Mouse (Mus musculus): Measurements from ENCODE around the gene Rnf40.

The Rnf40 gene

DNA sequence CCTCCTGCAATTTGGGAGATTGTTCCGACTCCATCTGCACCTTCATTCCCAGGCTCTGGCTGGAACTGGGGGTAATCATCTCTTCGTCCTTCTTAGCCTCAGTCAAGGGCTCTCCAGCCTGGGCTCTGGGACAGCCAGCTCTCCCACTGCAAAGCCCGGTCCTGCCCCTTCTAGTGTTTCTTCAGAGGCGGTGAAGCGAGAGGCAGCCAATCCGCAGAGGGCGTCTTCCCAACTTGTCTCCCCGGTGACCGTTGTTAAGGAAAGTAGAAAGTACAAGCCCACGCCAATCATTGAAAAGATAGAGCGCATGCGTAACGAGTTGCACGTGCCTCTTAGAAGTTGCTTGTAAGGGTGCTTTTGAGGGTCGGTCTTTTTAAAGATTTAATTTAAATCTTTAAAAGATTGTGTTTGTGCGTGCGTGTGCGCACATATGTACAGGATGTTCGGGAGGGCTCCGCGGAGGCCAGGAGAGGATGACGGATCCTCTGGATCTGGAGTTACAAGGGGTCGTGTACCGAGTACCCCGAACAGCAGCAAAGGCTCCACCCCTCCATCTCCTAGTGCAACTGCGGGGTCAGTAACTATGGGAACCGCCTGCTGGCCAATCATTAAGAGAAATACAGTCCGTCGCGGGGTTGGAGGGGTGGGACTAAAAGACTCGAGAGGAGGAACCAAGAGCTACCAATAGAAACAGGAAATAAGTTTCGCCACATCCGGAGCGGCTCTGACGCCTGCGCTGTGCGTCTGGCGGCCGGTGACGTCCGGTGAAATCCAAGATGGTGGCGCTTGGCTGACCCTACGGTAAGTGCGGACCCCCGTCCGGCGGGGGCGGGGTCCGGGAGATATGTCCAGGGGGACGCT is at the start of gene Rnf40, which contains the start of gene Ccdc189:
Gene Rnf40 (plus strand): TSS at position 757 of the 861 bp plus-strand sequence.
Gene Ccdc189 (minus strand): TSS at position 585 of the 861 bp plus-strand sequence.
- DNase-seq (ENCODE audit: low read depth, low spot score) = peak; percentile 94

DNA sequence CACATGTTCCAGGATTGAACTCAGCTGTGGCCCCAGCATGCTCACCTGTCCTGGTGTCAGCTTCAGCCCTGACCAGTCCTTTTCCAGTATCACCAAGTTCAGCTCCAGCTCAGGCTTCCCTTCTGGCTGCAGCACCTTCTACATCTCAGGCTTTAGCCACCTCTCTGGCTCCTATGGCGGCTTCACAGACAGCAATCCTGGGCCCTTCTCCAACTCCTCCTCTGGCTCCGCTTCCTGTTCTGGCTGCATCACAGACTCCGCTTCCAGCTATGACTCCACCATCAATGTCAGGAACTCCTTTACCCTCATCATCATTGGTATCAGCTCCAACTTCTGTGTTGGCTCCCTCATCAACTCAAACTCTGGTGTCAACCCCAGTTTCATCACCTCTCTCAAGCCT is 46.9 kb upstream of the Rnf40 start:
- no peak for DNase-seq (ENCODE audit: low read depth, low spot score)

DNA sequence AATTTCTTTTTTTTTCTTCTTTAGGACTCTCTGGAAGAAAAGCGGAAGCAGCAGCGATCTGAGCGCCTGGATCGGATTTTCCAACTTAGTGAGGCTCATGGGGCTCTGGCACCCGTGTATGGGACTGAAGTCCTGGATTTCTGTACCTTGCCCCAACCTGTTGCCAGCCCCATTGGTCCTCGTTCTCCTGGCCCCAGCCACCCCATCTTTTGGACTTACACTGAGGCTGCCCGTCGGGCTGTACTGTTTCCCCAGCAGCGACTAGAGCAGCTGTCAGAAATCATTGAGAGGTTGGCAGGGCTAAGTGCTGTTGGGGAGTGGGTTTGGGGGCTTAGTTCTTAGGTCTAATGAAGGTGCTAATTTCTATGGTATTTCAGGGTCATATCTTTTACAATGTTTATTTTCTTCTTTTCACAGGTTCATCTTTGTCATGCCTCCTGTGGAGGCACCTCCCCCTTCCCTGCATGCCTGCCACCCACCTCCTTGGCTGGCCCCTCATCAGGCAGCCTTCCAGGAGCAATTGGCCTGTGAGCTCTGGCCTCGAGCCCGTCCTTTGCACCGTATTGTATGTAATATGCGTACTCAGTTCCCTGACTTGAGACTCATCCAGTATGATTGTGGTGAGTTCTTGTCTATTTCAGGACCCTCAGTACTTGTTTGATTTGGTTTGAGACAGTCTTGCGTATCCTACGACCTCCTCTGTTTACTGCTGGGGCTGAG is 39.3 kb upstream of the Rnf40 start:
- DNase-seq (ENCODE audit: low read depth, low spot score) = no peak

DNA sequence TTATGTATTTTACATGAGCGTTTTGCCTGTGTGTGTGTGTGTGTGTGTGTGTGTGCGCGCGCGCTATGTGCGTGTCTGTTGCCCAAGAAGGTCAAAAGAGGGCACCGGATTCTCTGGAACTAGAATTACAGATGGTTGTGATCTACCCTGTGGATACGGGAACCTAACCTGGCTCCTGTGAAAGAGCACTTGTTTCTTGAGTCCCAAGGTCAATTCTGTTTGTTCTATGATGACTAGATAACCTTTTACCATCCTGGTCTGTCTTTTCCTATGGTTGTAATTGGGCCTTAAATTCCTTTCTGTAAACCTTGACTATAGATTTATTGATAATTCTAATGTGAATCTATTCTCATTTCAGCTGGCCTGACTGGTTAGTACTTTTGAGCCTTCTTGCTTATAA is 37.0 kb upstream of the Rnf40 start:
- DNase-seq (ENCODE audit: low read depth, low spot score) = no peak

DNA sequence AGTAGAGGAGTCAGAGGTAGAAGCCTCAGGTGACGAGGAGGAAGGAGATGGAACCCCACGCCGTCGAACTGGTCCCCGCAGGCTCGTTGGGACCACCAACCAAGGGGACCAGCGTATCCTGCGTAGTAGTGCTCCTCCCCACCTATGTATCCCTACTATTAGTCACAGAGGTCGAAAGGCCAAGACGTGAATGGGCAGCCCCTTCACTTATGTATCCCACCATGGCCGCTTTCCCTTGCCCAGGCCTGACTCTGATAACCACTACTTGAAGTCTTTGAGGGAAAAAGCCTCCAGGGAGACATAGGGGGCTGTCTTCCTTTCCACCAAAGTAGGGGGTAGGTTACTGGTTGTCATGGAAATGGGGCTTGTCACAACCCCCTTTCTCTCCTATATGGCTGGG is 28.0 kb upstream of the Rnf40 start:
- DNase-seq (ENCODE audit: low read depth, low spot score) = no peak

DNA sequence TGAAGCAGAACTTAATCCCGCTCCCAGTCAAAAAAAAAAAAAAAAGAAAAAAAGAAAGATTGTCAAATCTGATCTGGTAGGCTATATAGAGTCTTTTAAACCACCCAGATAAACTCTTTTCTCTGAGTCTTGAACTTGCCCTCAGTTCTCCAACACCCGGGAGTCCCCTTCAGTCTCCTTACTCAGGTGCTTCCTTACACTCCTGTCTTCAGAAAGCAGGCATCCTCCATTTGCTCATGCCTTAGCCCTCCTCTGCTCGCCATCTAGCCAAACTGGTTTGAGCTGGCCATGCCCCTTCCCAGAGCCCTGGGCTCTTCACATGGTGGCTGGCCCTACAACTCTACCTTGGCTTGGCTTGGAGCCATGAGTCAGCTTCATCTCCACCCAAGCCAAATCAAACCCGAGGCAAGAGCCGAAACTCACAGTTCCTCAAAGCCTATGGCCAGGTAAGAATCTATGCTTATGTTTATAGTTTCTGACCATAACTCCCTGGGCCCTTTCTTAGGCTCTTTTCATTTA is 27.2 kb upstream of the Rnf40 start, which contains the start of gene Tmem265:
Gene Tmem265 (plus strand): TSS at position 51 of the 519 bp plus-strand sequence.
- no peak for DNase-seq (ENCODE audit: low read depth, low spot score)

DNA sequence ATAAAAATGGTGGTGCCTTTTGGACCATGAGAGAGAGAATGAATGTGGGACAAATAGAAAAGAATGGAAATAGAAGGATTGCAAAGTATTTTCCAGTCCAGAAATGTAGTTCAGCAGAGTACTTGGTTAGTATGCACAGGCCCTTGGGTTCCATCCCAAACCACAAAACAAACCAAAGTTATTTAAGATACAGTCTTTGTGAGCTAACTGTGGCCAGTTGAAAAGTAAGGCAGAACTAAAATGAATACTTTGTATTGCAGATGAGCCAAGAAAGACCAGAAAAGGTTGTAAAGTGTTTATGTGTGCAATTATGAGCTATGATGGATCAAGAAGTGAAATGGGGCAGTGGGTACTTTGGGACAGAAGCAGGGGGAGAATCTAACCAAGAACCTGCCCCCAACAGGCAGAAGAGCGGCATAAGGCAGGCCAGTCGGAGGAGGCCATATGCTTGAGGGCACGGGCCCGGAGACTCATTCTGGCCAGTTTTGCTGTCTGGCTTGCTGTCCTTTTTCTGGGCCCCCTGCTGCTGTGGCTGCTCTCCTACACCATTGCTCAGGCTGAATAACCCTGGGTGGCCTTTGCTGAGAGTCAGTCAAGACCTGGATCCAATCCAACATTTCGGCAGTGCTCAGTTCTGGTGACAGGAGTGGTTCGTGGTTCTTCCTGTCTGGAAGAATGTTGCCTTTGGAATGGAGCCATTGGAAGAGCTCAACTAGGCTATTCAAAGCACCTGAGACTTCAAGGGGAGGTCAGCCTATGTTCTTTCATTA is 24.0 kb upstream of the Rnf40 start:
- no peak for DNase-seq (ENCODE audit: low read depth, low spot score)

DNA sequence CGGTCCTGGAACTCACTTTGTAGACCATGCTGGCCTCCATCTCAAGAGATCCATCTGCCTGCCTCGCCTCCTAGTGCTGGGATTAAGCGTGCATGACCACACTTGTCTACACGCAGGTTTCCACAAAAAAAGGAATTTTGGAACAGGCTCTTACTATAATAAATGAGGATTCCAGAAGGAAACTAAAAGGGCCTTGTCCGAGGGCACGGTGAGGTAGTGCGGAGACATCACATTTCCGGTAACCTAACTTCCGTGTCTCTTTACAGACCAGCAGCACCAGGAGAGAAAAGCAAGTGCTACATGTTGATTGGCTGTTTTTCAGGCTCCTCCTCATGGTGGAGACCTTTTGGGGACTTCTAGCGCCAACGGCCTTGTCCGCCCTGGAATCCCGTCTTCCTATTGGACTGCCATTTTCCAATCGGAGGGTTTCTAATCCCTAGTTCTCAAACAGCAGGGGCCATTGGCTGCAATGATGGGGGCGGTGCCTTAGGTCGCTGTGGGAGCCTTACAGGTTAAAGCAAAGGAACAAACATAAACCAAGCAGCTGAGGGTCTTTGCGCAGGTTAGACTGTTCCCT is 15.6 kb upstream of the Rnf40 start, which contains the start of gene Phkg2:
Gene Phkg2 (plus strand): TSS at position 446 of the 577 bp plus-strand sequence.
- peak; percentile 90 for DNase-seq (ENCODE audit: low read depth, low spot score)

DNA sequence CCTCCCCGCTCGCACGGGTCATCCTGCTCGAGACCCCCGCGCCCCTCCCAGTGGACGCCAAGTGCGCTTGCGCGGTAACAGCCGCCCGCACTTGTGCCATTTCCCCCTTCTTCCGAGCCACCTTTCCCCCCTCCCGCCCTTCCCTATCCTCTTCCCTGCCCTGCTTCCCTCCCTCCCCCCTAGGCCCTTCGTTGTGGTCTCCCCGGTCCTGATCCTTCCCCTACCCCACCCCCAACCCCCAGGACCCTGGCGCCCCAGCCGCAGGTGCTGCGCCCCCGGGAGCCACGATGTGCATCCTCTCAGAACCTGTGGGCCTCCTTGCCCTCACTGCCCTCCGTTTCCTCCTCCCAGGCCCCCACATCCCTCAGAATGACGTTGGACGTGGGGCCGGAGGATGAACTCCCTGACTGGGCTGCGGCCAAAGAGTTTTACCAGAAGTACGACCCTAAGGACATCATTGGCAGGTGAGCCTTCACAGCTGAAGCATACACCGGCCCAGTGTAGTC is 15.0 kb upstream of the Rnf40 start:
- DNase-seq (ENCODE audit: low read depth, low spot score) = no peak

DNA sequence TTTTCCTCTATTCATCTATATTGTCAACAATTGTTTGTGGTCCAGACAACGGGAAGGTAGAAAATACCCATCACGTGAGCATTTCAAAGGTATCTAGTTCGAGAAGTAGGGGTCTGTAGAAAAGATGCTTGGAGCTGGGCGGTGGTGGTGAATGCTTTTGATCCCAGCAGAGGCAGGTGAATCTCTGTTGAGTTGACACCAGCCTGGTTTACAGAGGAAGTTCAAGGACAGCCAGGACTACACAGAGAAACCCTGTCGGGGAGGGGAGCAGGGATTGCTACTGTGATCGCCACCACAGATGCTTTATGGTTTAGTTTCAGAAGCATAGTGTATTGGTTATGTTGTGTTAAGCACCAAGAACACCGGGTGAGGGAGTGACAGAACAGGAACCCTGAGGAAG is 14.5 kb upstream of the Rnf40 start:
- no peak for DNase-seq (ENCODE audit: low read depth, low spot score)

DNA sequence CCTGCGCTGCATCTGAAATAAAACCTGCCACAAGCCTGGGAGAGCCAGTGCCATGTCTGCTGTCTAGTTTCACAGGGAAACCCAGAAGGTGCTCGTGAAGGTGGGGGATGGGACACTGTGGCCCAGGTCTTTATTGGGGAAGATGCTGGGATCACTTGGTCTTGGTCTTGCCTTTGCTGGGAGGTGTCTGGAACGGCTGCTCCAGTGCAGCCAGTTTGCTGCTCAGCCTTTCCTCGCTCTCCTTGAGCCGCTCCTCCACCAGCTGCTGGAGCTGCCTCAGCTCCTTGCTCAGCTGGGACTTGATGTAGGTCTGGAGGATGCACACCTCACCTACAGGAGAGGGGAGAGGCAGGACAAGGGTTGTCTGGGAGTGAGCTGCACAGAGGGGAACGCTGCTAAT is 5.3 kb upstream of the Rnf40 start:
- DNase-seq (ENCODE audit: low read depth, low spot score) = no peak

DNA sequence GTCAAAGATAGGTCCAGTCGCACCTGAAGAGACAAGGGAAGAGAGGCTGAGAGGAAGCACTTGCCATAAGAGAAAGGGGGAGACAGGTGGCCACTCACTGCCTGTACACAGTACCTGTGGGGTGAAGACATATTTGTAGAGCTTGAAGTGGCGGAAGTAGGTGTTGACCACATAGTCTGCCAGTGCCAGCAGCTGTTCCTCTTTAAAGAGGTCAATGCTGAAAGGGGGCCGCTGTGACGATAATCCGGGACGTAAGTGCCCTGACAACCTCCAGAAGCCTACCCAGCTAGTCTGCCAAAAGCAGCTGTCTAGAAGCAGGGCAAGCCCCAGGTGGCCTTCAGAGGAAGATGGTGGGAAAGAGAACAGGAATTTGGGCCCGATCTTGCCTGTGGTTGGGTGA is 3.5 kb upstream of the Rnf40 start:
- DNase-seq (ENCODE audit: low read depth, low spot score) = no peak

DNA sequence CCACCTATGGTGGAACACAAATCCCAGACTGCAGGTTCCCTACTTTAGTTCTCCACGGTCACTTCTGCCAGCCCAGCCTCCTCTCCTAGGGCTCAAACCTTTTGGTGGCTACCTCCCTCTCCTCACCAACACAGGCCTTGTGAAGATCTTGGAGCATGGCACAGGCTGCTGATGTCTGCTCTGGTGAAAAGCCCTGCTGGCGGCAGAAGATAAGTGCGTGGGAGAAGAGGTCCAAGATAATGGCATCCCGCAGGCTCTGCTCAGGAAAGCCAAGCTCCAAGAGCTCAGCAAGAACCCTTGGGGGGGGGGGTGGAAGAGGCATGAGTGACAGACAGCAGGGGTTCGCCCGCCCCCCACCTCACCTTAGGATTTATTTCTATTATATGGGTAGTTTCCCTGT is 2.4 kb upstream of the Rnf40 start:
- DNase-seq (ENCODE audit: low read depth, low spot score) = no peak

DNA sequence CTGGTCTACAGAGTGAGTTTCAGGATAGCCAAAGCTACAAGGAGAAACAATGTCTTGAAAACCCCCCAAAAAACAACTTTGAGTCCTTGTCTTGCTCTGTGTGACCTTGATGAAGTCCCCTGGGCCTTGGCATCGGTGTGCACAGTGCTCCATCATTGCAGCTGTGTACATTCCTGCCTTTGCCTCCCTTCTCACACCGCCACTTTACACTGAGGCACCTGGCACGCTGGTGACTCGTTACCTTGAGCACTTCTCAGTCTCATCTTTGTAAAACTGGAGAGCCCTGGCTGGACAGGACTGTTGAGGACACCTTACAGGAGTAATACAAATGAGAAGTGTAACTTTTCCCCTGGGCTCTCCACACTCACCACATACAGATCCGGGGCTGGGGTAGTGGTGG is 1.4 kb upstream of the Rnf40 start:
- no peak for DNase-seq (ENCODE audit: low read depth, low spot score)

DNA sequence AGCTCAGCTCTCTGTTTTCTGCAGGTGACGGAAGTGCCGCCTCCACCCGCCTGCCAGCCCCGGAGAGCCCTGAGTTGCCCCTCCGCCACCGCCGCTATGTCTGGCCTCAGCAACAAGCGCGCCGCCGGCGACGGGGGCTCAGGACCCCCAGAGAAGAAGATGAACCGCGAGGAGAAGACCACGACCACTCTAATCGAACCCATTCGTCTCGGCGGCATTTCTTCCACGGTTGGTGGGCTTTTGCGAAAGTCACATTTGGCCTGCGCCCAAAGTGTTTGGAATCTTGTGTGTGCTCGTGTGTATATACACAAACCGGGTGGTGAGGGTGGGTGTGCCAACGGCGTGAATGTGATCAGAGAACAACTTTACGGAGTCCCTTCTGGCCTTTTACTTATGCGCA is 334 bp downstream of the Rnf40 start:
- DNase-seq (ENCODE audit: low read depth, low spot score) = no peak

DNA sequence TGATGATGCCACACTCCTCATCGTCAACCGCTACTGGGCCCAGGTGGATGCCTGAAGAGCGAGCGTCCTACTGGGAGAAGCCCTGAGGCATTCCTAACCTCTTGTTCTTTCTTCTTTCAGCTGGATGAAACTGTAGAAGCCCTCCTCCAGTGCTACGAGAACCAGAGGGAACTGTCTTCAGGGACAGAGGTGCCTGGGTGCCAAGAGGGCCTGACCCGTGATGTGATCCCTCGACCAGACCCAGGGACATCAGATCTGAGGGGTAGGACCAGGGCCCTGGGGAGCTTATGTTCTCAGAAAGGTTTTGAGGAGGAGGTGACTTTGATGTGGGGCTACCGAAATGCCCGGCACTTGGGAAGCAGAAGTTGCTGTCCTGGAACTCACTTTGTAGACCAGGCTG is 1.1 kb downstream of the Rnf40 start:
- no peak for DNase-seq (ENCODE audit: low read depth, low spot score)

DNA sequence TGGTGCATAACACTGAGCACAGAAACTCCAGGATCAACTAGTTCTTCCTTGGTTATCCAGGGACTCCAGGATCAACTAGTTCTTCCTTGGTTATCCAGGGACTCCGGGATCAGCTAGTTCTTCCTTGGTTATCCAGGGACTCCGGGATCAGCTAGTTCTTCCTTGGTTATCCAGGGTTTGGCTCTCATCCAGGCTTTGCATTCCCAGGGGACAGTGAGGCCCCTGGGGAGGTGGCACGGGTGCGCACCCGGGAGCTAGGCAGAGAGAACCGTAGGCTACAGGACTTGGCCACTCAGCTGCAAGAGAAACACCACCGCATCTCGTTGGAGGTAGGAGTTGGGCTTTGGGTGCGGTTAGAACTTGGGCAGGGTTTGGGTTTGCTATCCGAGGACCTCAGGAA is 2.5 kb downstream of the Rnf40 start:
- no peak for DNase-seq (ENCODE audit: low read depth, low spot score)

DNA sequence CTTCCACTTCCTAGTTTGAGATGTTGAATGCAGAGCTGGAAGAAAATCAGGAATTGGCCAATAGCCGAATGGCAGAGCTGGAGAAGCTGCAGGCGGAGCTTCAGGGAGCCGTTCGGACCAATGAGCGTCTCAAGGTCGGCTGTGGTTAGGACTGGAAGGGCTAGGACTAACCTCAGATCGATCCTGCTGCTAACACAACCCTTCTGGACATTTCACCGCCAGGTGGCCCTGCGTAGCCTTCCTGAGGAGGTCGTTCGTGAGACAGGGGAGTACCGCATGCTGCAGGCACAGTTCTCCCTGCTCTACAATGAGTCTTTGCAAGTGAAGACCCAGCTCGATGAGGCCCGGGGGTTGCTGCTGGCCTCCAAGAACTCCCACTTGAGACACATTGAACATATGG is 4.0 kb downstream of the Rnf40 start:
- no peak for DNase-seq (ENCODE audit: low read depth, low spot score)

DNA sequence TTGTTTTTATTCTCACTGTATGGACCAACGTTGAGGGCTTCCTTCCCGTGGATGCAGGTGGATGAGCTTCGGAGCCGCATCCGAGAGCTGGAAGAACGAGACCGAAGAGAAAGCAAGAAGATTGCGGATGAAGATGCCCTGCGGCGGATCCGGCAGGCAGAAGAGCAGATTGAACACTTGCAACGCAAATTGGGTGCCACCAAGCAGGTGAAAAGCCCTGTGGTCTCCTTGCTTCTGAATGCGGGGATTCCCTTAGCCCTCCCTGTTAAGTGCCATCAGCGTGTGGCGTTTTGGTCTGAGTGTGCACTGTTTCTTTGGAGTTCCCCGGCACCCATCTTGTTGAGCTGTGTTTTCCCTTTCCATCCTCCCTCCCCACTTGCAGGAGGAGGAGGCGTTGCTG is 8.2 kb downstream of the Rnf40 start:
- DNase-seq (ENCODE audit: low read depth, low spot score) = no peak

DNA sequence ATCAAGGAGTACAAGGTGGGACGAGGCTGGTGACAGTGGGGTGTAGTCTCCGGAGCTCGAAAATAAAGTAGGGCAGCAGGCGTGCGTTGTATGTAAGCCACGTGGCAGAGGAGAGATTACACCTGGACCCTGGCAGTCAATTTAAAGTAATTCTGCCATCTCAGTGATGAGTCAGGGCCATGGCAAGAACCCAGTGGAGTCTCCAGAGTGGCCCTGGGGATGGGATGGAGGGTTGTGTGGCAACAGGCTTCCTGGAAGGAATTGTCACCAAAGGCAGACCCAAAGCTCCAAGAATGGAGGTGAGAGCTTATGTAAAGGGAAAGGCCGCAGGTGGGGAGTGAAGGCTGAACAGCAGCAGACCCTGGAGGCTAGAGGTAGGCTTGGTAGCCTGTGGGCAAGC is 12.0 kb downstream of the Rnf40 start:
- DNase-seq (ENCODE audit: low read depth, low spot score) = no peak

DNA sequence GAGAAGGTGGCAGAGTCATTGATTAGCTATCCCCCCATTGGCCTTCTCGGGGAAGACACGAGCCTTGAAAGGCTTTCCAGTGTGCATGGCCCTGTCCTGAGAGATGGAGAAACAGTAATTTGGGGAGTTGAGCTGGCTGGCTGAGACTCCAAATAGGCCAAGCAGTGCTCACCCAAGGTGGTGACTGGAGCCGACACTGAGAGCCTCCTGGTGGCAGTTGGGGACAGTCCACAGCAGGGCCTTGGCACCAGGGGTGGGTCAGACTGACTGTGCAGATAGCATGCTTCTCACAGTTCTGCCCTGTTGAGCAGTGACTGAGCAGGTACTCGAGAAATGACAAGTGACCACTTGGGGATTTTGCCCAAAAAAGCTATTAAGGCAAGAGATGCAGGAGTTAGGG is 13.2 kb downstream of the Rnf40 start:
- DNase-seq (ENCODE audit: low read depth, low spot score) = no peak
